Mouse (Mus musculus) ES-E14 (cell line): Measurements from ENCODE around the gene Synj2. TPM values are rescaled to one million over a fixed set of nuclear protein-coding genes. Genes with fewer than 3 reads are reported as not detected.

Source experiments
- DNase-seq: peaks from one replicate; pipeline ENCODE4 v3.0.0-alpha.2; 2013; ENCODE audit warnings: low read depth, low spot score
- H3K27ac ChIP-seq: 2 replicates; pipeline ENCODE4 v1.5.1; 2012; ENCODE audit warnings: low read depth, mild to moderate bottlenecking, low read length, moderate library complexity, mixed read lengths; ENCODE audit not compliant: poor library complexity, insufficient read depth, severe bottlenecking
- H3K36me3 ChIP-seq: 2 replicates; pipeline ENCODE4 v1.6.1; 2012; ENCODE audit warnings: mild to moderate bottlenecking, low read length, moderate library complexity, mixed read lengths; ENCODE audit not compliant: control insufficient read depth, poor library complexity, insufficient read depth, severe bottlenecking
- H3K4me1 ChIP-seq, 2 experiments: fragments of 150-350 bp in 1 of 2; sonication (generic) in 1 of 2; 2 replicates each; pipeline ENCODE4 v1.6.1; 2012; ENCODE audit warnings: low read length in 2 of 2, mild to moderate bottlenecking in 1 of 2, mixed read lengths in 1 of 2; ENCODE audit not compliant: control insufficient read depth in 2 of 2, insufficient read depth in 2 of 2, poor library complexity in 1 of 2
- H3K4me3 ChIP-seq, 2 experiments: fragments of 150-350 bp in 1 of 2; sonication (generic) in 1 of 2; 2 replicates each; pipeline ENCODE4 v1.5.1; 2012; ENCODE audit warnings: low read length in 2 of 2, low read depth in 1 of 2, mild to moderate bottlenecking in 1 of 2, mixed read lengths in 1 of 2; ENCODE audit not compliant: insufficient read depth in 1 of 2, poor library complexity in 1 of 2, severe bottlenecking in 1 of 2
- H3K9ac ChIP-seq: 2 replicates; pipeline ENCODE4 v1.6.1; 2012; ENCODE audit warnings: low read depth, mild to moderate bottlenecking, low read length, mixed read lengths; ENCODE audit not compliant: poor library complexity, insufficient read depth, severe bottlenecking
- H3K9me3 ChIP-seq: fragments of 150-350 bp; sonication (generic); 2 replicates; pipeline ENCODE4 v1.6.1; 2012; ENCODE audit warnings: low read depth, mild to moderate bottlenecking, low read length; ENCODE audit not compliant: control insufficient read depth, insufficient read depth
- CHD2 ChIP-seq: IDR thresholded peaks from 2 replicates; pipeline ENCODE4 v1.6.1; 2014; ENCODE audit warnings: mild to moderate bottlenecking, low read depth, low read length, inconsistent platforms
- HCFC1 ChIP-seq: IDR thresholded peaks from 2 replicates; pipeline ENCODE4 v1.6.1; 2012; ENCODE audit warnings: low read length, inconsistent platforms, borderline replicate concordance; ENCODE audit not compliant: insufficient read depth
- MAFK ChIP-seq: IDR thresholded peaks from 2 replicates; pipeline ENCODE4 v1.6.1; 2014; ENCODE audit warnings: mild to moderate bottlenecking, low read depth, low read length, inconsistent platforms; ENCODE audit not compliant: insufficient read depth
- ZC3H11A ChIP-seq: IDR thresholded peaks from 2 replicates; pipeline ENCODE4 v1.6.1; 2012; ENCODE audit warnings: low read depth, mild to moderate bottlenecking, inconsistent platforms, low read length, borderline replicate concordance
- ZNF384 ChIP-seq: IDR thresholded peaks from 2 replicates; pipeline ENCODE4 v1.6.1; 2012; ENCODE audit warnings: low read depth, low read length, inconsistent platforms
- in situ Hi-C, 2 experiments: fragments of 600-800 bp; cut with MboI; formaldehyde crosslinking; loops; one replicate each; pipeline ENCODE4 v1.15.1; 2025; ENCODE audit warnings: low sequenced_read_pairs in 2 of 2, inconsistent platforms in 1 of 2; ENCODE audit not compliant: unreplicated experiment in 2 of 2
- total RNA-seq: library from RNA; depleted of rRNA; stranded (reverse); fragments of 300-350 nt; gene quantifications from 2 replicates; pipeline ENCODE4 v1.2.3, GENCODE M21; 2012; rRNA removed

The Synj2 gene
- 6.1 and 8.8 TPM in 2 replicates for total RNA-seq

GRCm38 (mm10) chr17:5941230-5942043, at the start of gene Synj2:
Gene Synj2, plus strand, starts transcription at chr17:5941280.
- Histone ChIP-seq H3K9me3 (no peaks in the 10 kb centered on the region), H3K36me3 (no peaks in the 10 kb centered on the region), H3K27ac (no peak within 1 kb of the TSS), H3K4me3 (peak within 1 kb of the TSS; percentile 69 to 92), H3K9ac (peak within 1 kb of the TSS; percentile 71), H3K4me1 (peaks cover 0 to 7% of the 10 kb centered on the region in 2 experiments; a peak in 1 of 4 replicates)
- no peak for DNase-seq
- TF ChIP-seq CHD2, result no peak
- TF ChIP-seq HCFC1, result no peak
- TF ChIP-seq MAFK, result no peak
- no peak for TF ChIP-seq ZC3H11A
- TF ChIP-seq ZNF384, result no peak
- in situ Hi-C loops, result no loop called here

GRCm38 (mm10) chr17:5891933-5892683, 49.0 kb upstream of the Synj2 start:
- Histone ChIP-seq H3K36me3 (no peaks in the 10 kb centered on the region), H3K9me3 (no peaks in the 10 kb centered on the region), H3K4me3 (no peak overlapping the region), H3K27ac (peak overlapping the region; percentile 42; the same call in 1 of the 2 replicates), H3K4me1 (peaks cover 12 to 31% of the 10 kb centered on the region in 2 experiments), H3K9ac (no peak overlapping the region)
- DNase-seq, result no peak
- TF ChIP-seq ZC3H11A (no peak), CHD2 (no peak), MAFK (no peak), ZNF384 (no peak), HCFC1 (no peak)
- in situ Hi-C loops, result no loop called here

DNA sequence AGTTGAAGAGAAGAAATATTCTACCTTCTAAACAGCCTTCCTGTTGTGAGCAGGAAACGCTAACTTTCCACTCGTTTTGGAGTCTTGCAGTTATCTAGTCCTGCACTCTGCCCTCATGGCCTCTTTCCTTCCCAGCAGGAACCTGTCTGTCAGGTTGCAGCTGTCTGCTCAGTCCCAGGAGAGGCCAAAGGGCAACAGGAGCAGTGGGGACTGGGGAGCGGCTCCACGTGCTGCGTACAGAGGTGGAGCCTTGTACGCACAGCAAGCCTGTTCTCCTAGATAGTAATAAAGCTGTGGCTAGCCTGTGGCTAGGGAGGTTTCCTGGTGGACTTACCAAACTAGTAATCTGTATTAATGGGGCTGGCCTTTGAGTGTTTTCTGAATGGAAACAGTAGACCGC, 48.0 kb upstream of the Synj2 start:
- in situ Hi-C loops, result no loop called here
- DNase-seq, result no peak
- H3K9ac ChIP-seq, result no peak overlapping the region
- H3K27ac ChIP-seq, result peak overlapping the region; percentile 26; the same call in 1 of the 2 replicates
- TF ChIP-seq ZNF384, result no peak
- TF ChIP-seq MAFK, result no peak
- no peak for TF ChIP-seq CHD2
- no peak for TF ChIP-seq ZC3H11A
- no peak for TF ChIP-seq HCFC1
- no peaks in the 10 kb centered on the region for H3K36me3 ChIP-seq
- no peak overlapping the region for H3K4me3 ChIP-seq
- no peaks in the 10 kb centered on the region for H3K9me3 ChIP-seq
- H3K4me1 ChIP-seq, result peaks cover 12 to 31% of the 10 kb centered on the region in 2 experiments

GRCm38 (mm10) chr17:5893574-5894148, 47.4 kb upstream of the Synj2 start:
- Histone ChIP-seq H3K36me3 (no peaks in the 10 kb centered on the region), H3K9ac (no peak overlapping the region), H3K9me3 (no peaks in the 10 kb centered on the region), H3K4me3 (no peak overlapping the region), H3K4me1 (peaks cover 12 to 31% of the 10 kb centered on the region in 2 experiments), H3K27ac (peak overlapping the region; percentile 26; the same call in 1 of the 2 replicates)
- no peak for TF ChIP-seq ZNF384
- TF ChIP-seq CHD2, result no peak
- TF ChIP-seq ZC3H11A, result no peak
- TF ChIP-seq MAFK, result no peak
- TF ChIP-seq HCFC1, result no peak
- in situ Hi-C loops, result no loop called here
- no peak for DNase-seq
